Mouse (Mus musculus) neural tube, embryonic 12.5 days (tissue): ENCODE measurements at regions not wholly inside any gene's neighbourhood (a gene's known extent, or its start where the extent isn't known, plus 50 kb on each side); places are given as distances from the start of the nearest gene placed in this dataset.

Experiments
- ATAC-seq: fragments of 200-750 bp; cut with Nextera tagmentation; 2 replicates; pipeline ENCODE4 v1.8.0; 2017; ENCODE audit warnings: low read depth, mild to moderate bottlenecking, moderate TSS enrichment, moderate library complexity; ENCODE audit not compliant: low FRiP score
- H3K27ac ChIP-seq: fragments of 300-500 bp; sonication (generic); 2 replicates; pipeline ENCODE4 v1.5.1; 2016
- H3K27me3 ChIP-seq: fragments of 300-500 bp; sonication (generic); replicated peaks from 2 replicates; pipeline ENCODE4 v1.6.1; 2016; ENCODE audit warnings: mild to moderate bottlenecking
- H3K36me3 ChIP-seq: fragments of 300-500 bp; sonication (generic); 2 replicates; pipeline ENCODE4 v1.6.1; 2016; ENCODE audit warnings: mild to moderate bottlenecking
- H3K4me1 ChIP-seq: fragments of 300-500 bp; sonication (generic); 2 replicates; pipeline ENCODE4 v1.6.1; 2016
- H3K4me2 ChIP-seq: fragments of 300-500 bp; sonication (generic); replicated peaks from 2 replicates; pipeline ENCODE4 v1.6.1; 2016; ENCODE audit warnings: mild to moderate bottlenecking
- H3K4me3 ChIP-seq: fragments of 300-500 bp; sonication (generic); 2 replicates; pipeline ENCODE4 v1.5.1; 2016
- H3K9ac ChIP-seq: fragments of 300-500 bp; sonication (generic); 2 replicates; pipeline ENCODE4 v1.6.1; 2016; ENCODE audit warnings: mild to moderate bottlenecking
- H3K9me3 ChIP-seq: fragments of 300-500 bp; sonication (generic); 2 replicates; pipeline ENCODE4 v1.6.1; 2016; ENCODE audit warnings: mild to moderate bottlenecking
- WGBS: fragments of 180-500 bp; shearing (Covaris S2); methylation state at CpG from one replicate; pipeline ENCODE4 v1.1.7; 2016; 5-methylcytosine and 5-hydroxymethylcytosine counted together

DNA sequence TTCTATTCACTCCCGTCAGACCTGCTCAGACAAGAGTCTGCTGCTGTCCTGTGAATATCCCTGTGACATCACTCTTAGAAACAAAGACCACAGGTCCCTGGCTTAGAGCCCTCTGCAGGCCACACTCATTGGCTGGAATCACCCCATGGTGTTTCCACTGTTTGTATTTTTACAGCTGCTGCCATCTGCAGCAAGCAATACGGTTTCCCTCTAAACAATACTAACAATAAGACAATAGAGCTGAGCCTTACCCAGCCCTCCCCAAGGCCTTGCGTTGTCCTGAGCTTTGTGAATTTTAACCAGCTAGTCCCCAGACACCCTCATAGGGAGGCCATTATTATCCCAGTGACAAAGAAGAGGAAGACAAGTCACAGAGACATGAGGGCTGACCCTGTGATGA is 192.4 kb upstream of the Mvb12b start:
- no peak for ATAC-seq
- WGBS = 12% methylated on average over 3 of the region's 3 CpGs

DNA sequence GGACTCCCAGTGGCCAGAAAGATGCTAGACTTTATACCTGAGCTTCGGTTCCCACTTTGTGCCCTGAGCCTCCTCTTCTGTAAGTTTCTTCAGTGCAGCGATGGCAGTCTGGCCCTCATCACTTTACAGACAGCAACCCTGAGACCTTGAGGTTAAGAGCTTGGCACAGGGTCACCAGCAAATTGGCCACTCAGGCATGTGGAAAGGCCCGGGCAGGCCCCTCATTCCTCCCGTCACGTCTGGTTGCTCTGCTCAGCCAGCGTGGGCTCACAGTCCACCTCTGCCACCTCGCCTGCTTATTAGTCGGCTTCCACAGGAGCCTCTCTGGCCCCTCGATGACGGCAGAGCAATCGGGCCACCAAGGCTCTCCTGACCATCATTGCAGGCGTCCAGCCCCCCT is 191.5 kb upstream of the Mvb12b start:
- Histone ChIP-seq H3K27ac (no peak overlapping the region), H3K4me2 (no peak overlapping the region), H3K9me3 (no peaks in the 10 kb centered on the region), H3K4me1 (peaks cover 30% of the 10 kb centered on the region), H3K4me3 (no peak overlapping the region), H3K9ac (no peak overlapping the region), H3K27me3 (no peaks in the 10 kb centered on the region), H3K36me3 (no peaks in the 10 kb centered on the region)
- ATAC-seq = no peak
- WGBS = 62% methylated on average over 12 of the region's 12 CpGs

More for the DNA sequence above, 192.4 kb upstream of the Mvb12b start:
- Histone ChIP-seq H3K4me3 (no peak overlapping the region), H3K9ac (no peak overlapping the region), H3K9me3 (no peaks in the 10 kb centered on the region), H3K27ac (no peak overlapping the region), H3K4me1 (peaks cover 31% of the 10 kb centered on the region), H3K36me3 (no peaks in the 10 kb centered on the region), H3K4me2 (no peak overlapping the region), H3K27me3 (no peaks in the 10 kb centered on the region)

DNA sequence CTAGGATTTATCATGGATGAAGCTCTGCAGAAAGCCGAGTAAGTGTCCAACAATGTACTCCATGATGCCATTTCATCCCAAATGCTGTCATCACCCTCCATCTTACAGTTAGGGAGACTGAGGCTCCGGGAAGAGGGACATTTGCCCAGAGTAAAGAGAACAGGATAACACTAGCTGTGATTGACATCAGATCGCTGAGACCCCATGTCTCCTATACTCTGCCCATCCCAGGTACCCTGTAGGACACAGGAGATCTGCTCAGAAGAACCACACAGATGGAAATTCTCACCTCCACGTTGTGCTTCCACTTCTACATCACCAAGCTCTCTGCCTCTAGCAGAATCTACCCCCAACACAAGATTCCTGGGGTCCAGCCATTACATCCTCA is 191.1 kb upstream of the Mvb12b start:
- no peak overlapping the region for H3K4me2 ChIP-seq
- H3K27ac ChIP-seq = no peak overlapping the region
- no peaks in the 10 kb centered on the region for H3K36me3 ChIP-seq
- H3K27me3 ChIP-seq = no peaks in the 10 kb centered on the region
- H3K4me3 ChIP-seq = no peak overlapping the region
- no peak overlapping the region for H3K9ac ChIP-seq
- WGBS = 61% methylated on average over 4 of the region's 4 CpGs
- peaks cover 29% of the 10 kb centered on the region for H3K4me1 ChIP-seq
- ATAC-seq = peak; percentile 41; the same call in 1 of the 2 replicates
- no peaks in the 10 kb centered on the region for H3K9me3 ChIP-seq

DNA sequence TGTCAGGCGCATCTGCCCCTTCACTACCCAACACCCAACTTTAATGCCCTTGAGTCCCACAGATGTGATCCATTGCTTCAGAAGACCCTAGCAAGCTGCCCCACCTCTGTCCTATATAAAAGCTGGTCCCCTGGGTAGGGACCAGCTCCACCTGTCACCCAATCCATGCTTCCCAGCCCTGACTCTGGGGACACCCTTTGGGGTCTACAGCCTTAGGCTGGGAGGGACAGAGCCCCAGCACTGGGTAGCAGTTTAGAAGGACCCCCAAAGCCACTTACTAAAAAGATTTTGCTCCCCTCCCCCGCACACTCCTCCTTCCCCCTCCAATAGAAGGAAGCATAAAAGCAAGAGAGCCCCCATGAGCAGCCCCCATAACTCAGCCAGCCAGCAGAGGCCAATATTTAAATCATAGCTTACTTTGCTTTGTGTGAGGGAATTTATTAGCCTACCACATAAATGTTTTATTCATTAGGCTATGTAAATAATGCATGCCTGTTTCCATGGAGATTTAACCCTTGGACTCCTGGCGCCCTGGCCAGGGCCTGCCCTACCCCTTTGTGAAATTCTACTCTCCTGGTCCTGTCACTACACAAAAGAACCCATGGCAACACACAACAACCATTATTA is 190.6 kb upstream of the Mvb12b start:
- Histone ChIP-seq H3K9me3 (no peaks in the 10 kb centered on the region), H3K4me3 (no peak overlapping the region), H3K9ac (no peak overlapping the region), H3K4me2 (peak overlapping the region; percentile 24; the same call in 1 of the 2 replicates), H3K27me3 (no peaks in the 10 kb centered on the region), H3K4me1 (peaks cover 29% of the 10 kb centered on the region), H3K36me3 (no peaks in the 10 kb centered on the region), H3K27ac (no peak overlapping the region)
- WGBS = 35% methylated on average over 3 of the region's 3 CpGs
- ATAC-seq = peak; percentile 89

DNA sequence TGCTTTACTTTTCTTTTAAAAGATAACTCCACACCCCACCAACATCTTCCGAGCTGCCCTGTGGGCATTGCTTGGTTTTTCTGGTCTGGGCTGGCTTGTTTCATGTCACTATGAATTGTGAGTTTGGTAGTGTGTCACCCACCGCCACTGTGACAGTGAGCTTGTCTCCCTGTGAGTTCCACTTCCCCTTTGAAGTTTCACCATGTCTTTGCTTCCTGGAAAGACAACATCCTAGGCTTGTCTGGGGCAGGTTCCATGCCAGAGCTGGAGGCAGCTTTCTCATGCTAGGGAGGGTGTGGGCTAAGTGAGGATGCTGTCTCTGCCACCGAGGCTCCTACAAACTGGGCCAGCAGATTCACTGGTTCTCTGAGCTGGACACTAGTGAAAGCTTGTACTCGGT is 188.6 kb upstream of the Mvb12b start:
- Histone ChIP-seq H3K4me1 (peaks cover 29% of the 10 kb centered on the region), H3K36me3 (no peaks in the 10 kb centered on the region), H3K27ac (no peak overlapping the region), H3K27me3 (no peaks in the 10 kb centered on the region), H3K9me3 (no peaks in the 10 kb centered on the region), H3K4me2 (no peak overlapping the region), H3K9ac (no peak overlapping the region), H3K4me3 (no peak overlapping the region)
- 78% methylated on average over 4 of the region's 4 CpGs for WGBS
- no peak for ATAC-seq

DNA sequence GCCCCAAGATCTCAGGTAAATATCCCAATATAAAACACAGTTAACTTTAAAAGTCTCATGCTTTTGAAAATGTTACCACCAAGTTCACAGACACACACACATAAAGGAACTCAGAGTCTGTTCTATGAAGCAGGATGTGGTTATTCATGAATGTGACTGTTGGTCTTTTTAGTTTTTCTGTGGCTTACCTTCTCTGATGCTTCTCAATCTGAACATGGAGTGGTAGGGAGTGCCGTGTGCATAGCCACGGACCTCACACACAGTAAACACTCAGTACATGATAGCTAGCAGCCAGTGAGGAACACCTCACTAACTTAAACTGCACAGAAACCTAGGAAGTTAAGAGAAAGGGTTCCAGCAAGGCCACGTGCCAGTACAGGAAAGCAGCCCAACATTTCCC is 186.3 kb upstream of the Mvb12b start:
- no peak for ATAC-seq
- Histone ChIP-seq H3K4me2 (no peak overlapping the region), H3K27ac (no peak overlapping the region), H3K4me1 (peaks cover 16% of the 10 kb centered on the region), H3K4me3 (no peak overlapping the region), H3K36me3 (no peaks in the 10 kb centered on the region), H3K9me3 (no peaks in the 10 kb centered on the region), H3K27me3 (no peaks in the 10 kb centered on the region), H3K9ac (no peak overlapping the region)
- WGBS = 79% methylated on average over 3 of the region's 3 CpGs

DNA sequence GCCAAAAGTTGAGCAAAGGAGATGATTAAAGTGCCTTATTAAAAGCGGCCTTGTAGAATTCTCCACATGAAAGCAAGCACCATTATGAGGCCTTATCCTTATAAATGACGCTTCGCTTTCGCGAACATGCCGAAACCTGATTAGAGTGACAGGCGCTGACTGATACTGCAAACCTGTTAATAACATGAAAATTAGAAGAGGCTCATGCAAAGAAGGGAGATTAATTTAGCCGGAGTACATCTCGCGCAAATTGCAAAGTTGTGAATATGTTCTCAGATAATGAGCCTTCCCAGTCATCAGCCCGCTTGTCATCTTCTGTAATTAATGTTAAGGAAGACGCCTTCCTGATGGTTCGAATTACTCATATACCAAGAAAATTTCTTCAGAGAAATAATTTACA is 177.8 kb upstream of the Mvb12b start:
- Histone ChIP-seq H3K36me3 (no peaks in the 10 kb centered on the region), H3K9ac (no peak overlapping the region), H3K4me2 (no peak overlapping the region), H3K9me3 (no peaks in the 10 kb centered on the region), H3K4me3 (no peak overlapping the region), H3K4me1 (peaks cover 4% of the 10 kb centered on the region; the same call in 1 of the 2 replicates), H3K27ac (no peak overlapping the region), H3K27me3 (no peaks in the 10 kb centered on the region)
- WGBS = 91% methylated on average over 13 of the region's 13 CpGs
- ATAC-seq = no peak

DNA sequence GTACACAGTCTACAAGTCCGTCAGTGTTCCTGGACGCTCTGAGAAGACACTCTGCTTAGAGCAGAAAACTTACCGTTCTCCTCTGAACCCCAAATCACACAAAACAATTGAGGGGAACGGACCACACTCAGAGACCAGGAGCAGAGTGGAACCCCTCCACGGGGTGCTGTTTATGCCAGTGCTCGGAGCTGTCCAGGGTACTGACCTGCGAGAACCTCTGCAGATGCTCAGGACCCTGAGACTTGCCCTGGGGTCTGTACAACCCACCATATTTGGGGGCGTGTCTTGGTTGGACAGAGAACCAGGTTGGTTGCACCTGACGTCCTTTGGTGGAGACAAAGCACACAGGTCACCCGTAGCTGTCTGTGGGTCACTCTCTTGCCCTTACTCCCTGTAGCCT is 177.3 kb upstream of the Mvb12b start:
- H3K9ac ChIP-seq = no peak overlapping the region
- H3K9me3 ChIP-seq = no peaks in the 10 kb centered on the region
- H3K4me3 ChIP-seq = no peak overlapping the region
- ATAC-seq = no peak
- no peak overlapping the region for H3K27ac ChIP-seq
- WGBS = 50% methylated on average over 10 of the region's 10 CpGs
- H3K4me1 ChIP-seq = peaks cover 4% of the 10 kb centered on the region; the same call in 1 of the 2 replicates
- H3K36me3 ChIP-seq = no peaks in the 10 kb centered on the region
- H3K4me2 ChIP-seq = no peak overlapping the region
- H3K27me3 ChIP-seq = no peaks in the 10 kb centered on the region

DNA sequence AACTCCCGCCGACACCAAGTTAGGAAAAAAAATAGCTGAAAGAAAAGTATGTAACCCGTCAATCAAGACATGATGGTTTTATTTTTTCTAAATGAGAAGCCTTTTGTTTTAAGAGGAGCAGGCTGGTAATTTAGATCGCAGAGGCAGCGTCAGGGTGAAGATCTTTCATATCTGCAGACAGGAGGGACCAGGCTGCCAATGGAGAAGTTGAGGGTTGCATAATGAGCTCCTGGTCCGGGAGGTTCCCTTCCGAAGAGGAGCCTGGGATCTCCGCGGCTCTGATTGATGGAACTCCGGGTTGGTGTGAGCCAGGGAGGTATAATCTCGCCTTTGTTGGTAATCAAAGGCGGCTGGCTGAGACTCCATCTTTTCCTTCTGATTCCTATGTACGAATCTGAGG is 168.8 kb upstream of the Mvb12b start:
- Histone ChIP-seq H3K4me1 (no peaks in the 10 kb centered on the region), H3K36me3 (no peaks in the 10 kb centered on the region), H3K27ac (no peak overlapping the region), H3K4me2 (no peak overlapping the region), H3K4me3 (no peak overlapping the region), H3K27me3 (no peaks in the 10 kb centered on the region), H3K9ac (no peak overlapping the region), H3K9me3 (no peaks in the 10 kb centered on the region)
- 81% methylated on average over 13 of the region's 13 CpGs for WGBS
- no peak for ATAC-seq

DNA sequence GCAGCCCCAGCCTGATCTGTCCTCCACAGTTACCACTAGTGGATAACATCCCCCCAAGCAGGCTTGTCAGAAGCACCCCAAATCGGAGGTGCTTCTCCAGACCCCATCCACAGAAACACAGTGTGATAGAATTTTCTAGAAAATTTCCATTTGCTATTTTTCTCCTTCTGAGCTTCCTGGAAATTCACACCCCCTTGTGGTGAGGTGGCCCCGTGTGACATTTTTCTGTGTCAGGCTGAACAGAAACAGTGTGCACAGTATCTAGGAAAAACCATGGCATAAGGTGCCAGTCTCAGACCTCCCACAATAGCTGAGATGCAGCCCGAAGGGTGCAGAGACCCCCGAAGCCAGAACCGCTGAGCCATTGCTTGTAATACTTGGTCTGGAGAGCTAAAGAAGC is 155.3 kb upstream of the Mvb12b start:
- WGBS = 88% methylated on average over 5 of the region's 5 CpGs
- Histone ChIP-seq H3K4me2 (no peak overlapping the region), H3K27ac (no peak overlapping the region), H3K27me3 (no peaks in the 10 kb centered on the region), H3K9me3 (no peaks in the 10 kb centered on the region), H3K4me3 (no peak overlapping the region), H3K9ac (no peak overlapping the region), H3K36me3 (no peaks in the 10 kb centered on the region), H3K4me1 (no peaks in the 10 kb centered on the region)
- no peak for ATAC-seq

DNA sequence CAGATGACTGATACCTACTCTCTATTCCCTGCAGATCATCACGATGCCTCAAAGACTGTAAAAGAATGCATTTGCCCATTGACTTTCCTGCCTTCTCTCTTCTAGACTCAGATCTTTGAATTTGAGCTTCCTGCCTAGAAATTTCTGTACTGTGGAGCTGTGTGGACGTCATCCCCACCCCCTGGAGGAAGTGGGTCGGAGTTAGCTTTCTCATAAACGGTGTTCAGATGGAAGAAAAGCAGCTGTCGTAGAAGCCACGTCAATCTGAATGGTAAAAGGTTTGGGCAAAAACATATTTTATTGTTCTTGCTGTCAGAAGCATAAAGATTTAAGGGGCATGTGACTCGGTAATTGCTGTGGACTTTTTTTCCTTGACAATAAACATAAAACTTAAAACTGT is 154.6 kb upstream of the Mvb12b start:
- no peak overlapping the region for H3K4me2 ChIP-seq
- no peak for ATAC-seq
- no peaks in the 10 kb centered on the region for H3K4me1 ChIP-seq
- no peak overlapping the region for H3K27ac ChIP-seq
- H3K36me3 ChIP-seq = no peaks in the 10 kb centered on the region
- no peaks in the 10 kb centered on the region for H3K27me3 ChIP-seq
- H3K4me3 ChIP-seq = no peak overlapping the region
- no peaks in the 10 kb centered on the region for H3K9me3 ChIP-seq
- no peak overlapping the region for H3K9ac ChIP-seq
- 59% methylated on average over 7 of the region's 7 CpGs for WGBS

DNA sequence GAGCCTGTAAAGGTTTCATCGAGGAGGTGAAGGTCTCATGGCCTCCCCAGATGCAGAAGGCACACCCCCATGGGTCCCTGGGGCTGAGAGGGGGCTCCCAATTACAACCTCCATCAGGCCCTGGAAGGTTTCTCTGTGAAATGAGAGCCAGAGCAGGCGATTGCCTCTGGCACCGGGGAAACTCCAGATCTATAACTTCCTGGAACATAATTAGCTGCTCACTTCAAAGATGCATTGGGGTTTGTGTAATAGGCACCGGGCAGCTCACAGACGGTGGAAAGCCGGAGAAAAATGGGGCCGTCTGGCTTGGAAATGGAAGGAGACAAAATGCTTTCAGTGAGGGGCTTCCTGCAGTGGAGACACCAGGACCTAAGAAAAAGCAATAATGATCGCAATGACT is 151.2 kb upstream of the Mvb12b start:
- Histone ChIP-seq H3K4me1 (peaks cover under 1% of the 10 kb centered on the region; the same call in 1 of the 2 replicates), H3K27ac (no peak overlapping the region), H3K9me3 (no peaks in the 10 kb centered on the region), H3K4me2 (no peak overlapping the region), H3K9ac (no peak overlapping the region), H3K4me3 (no peak overlapping the region), H3K36me3 (no peaks in the 10 kb centered on the region), H3K27me3 (no peaks in the 10 kb centered on the region)
- 64% methylated on average over 8 of the region's 8 CpGs for WGBS
- no peak for ATAC-seq

DNA sequence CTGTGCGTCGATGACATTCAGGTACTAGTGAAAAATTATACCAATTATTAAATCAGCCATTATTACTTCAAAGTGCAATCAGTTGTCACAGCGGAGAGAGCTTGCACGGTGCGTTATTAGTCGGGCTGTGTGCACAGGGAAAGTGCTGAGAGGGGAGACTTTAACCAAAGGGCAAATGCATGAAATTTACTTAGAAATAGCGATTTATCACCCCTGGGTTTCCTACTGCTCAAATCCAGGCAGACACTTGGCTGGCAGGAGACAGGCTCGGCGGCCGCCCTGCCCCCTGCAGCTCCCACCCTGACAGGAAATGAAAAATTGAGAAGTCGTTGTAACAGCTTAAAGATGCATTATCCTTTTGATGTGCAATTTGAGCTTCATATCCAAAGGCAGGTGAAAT is 145.5 kb upstream of the Mvb12b start:
- no peak overlapping the region for H3K4me3 ChIP-seq
- no peak overlapping the region for H3K4me2 ChIP-seq
- no peaks in the 10 kb centered on the region for H3K27me3 ChIP-seq
- ATAC-seq = no peak
- peak overlapping the region; percentile 46; the same call in 1 of the 2 replicates for H3K27ac ChIP-seq
- peaks cover 35% of the 10 kb centered on the region for H3K4me1 ChIP-seq
- no peaks in the 10 kb centered on the region for H3K36me3 ChIP-seq
- no peaks in the 10 kb centered on the region for H3K9me3 ChIP-seq
- H3K9ac ChIP-seq = no peak overlapping the region
- WGBS = 33% methylated on average over 11 of the region's 11 CpGs
